Mouse (Mus musculus): ENCODE data around the gene Ncbp3. TPM values are rescaled to one million over a fixed set of nuclear protein-coding genes. Genes with fewer than 3 reads are reported as not detected.

Gene Ncbp3
- polyA plus RNA-seq, 1 experiment from 2014 or later = 4.2 TPM

DNA sequence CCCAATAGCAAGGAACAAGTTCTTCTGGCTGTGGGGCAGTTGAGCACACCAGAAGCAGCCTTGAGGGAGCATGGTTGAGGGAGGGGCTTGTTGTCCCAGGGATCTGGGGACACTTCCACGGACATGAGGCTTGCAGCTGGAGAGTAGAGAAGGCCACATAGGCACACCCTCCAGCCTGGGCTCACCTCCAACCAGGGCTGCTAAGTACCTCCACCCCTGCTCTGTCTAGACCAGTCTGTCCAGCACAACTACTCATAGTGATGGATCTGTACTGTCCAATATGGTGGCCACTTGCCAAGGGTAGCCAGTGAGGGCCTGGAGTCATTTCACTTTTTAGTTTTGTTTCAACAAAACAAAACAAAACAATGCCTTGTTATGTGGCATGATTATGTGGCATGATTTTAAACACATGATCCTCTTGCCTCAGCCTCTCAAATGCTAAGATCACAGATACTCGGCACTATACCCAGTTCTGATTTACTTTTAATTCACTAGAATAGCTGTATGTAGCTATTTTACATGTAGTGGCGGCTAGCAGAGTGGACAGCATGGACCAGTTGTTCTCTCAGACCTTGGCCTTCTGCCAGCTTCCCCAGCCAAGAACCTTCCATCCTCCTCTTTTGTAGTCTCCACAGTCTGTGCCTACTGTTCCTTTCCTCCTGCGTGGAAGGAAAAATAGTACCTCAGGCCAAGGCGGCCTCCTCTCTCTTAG lies 32.0 kb upstream of the Ncbp3 start:
- H3K9ac ChIP-seq = no peak overlapping the region
- WGBS (ENCODE audit: insufficient replicate concordance) = 60% methylated on average over 5 of the region's 5 CpGs

DNA sequence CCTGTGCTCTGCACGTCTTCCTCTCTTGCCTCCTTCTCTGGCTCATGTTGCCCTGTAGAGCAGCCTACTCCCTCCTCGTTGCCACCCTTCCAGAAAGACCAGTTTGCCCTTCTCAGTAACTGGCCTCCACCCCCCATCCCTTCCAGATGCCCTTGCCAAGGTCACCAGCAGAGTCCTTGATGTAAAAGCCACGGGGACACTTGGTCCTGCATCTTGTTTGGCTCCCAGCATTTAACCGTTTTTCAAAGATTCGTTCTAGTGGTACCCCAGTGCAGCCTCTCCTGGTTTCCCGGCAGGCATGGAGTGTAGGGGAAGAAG lies 31.5 kb upstream of the Ncbp3 start:
- peaks cover 15% of the 10 kb centered on the region for H3K4me1 ChIP-seq (replicated peaks)
- no peak overlapping the region for H3K27ac ChIP-seq (replicated peaks)
- WGBS (ENCODE audit: insufficient replicate concordance) = 62% methylated on average over 6 of the region's 6 CpGs
- no peak for ATAC-seq (ENCODE audit: insufficient read depth)
- no peak overlapping the region for H3K9ac ChIP-seq
- H3K4me3 ChIP-seq (replicated peaks) = no peak overlapping the region
- no peaks in the 10 kb centered on the region for H3K36me3 ChIP-seq (replicated peaks)
- no peaks in the 10 kb centered on the region for H3K9me3 ChIP-seq (replicated peaks)
- H3K27me3 ChIP-seq = peaks cover 51% of the 10 kb centered on the region
- no peak overlapping the region for H3K4me2 ChIP-seq

More for the DNA sequence above, 32.0 kb upstream of the Ncbp3 start:
- no peak overlapping the region for H3K27ac ChIP-seq (replicated peaks)
- H3K36me3 ChIP-seq (replicated peaks) = no peaks in the 10 kb centered on the region
- H3K4me1 ChIP-seq (replicated peaks) = peaks cover 15% of the 10 kb centered on the region
- H3K4me3 ChIP-seq (replicated peaks) = no peak overlapping the region
- no peak overlapping the region for H3K4me2 ChIP-seq
- H3K27me3 ChIP-seq = peaks cover 45% of the 10 kb centered on the region
- ATAC-seq (ENCODE audit: insufficient read depth) = no peak
- no peaks in the 10 kb centered on the region for H3K9me3 ChIP-seq (replicated peaks)

GRCm38 (mm10) chr11:73018471-73019146 lies 29.0 kb upstream of the Ncbp3 start, which contains the start of gene Camkk1:
Camkk1 (plus strand) TSS chr11:73019008.
- Histone ChIP-seq H3K9ac (peak within 1 kb of the TSS; percentile 3; the same call in 1 of the 2 replicates), H3K4me1 (replicated peaks) (peaks cover 15% of the 10 kb centered on the region), H3K36me3 (replicated peaks) (no peaks in the 10 kb centered on the region), H3K27ac (replicated peaks) (no peak within 1 kb of the TSS), H3K4me2 (peak within 1 kb of the TSS; percentile 89), H3K4me3 (replicated peaks) (peak within 1 kb of the TSS; percentile 58), H3K9me3 (replicated peaks) (no peaks in the 10 kb centered on the region), H3K27me3 (peaks cover 70% of the 10 kb centered on the region)
- under 1% methylated on average over 57 of the region's 57 CpGs for WGBS (ENCODE audit: insufficient replicate concordance)
- ATAC-seq (ENCODE audit: insufficient read depth) = peak; percentile 91

GRCm38 (mm10) chr11:73019147-73019795 lies 28.3 kb upstream of the Ncbp3 start:
- 3% methylated on average over 46 of the region's 46 CpGs for WGBS (ENCODE audit: insufficient replicate concordance)
- H3K9me3 ChIP-seq (replicated peaks) = no peaks in the 10 kb centered on the region
- H3K4me2 ChIP-seq = peak overlapping the region; percentile 89
- peak; percentile 20 for ATAC-seq (ENCODE audit: insufficient read depth)
- no peak overlapping the region for H3K27ac ChIP-seq (replicated peaks)
- H3K9ac ChIP-seq = peak overlapping the region; percentile 3; the same call in 1 of the 2 replicates
- H3K4me1 ChIP-seq (replicated peaks) = peaks cover 18% of the 10 kb centered on the region
- peaks cover 70% of the 10 kb centered on the region for H3K27me3 ChIP-seq
- H3K36me3 ChIP-seq (replicated peaks) = no peaks in the 10 kb centered on the region
- H3K4me3 ChIP-seq (replicated peaks) = peak overlapping the region; percentile 58

- Histone ChIP-seq H3K27me3 (peaks cover 67% of the 10 kb centered on the region), H3K36me3 (replicated peaks) (no peaks in the 10 kb centered on the region), H3K9ac (no peak overlapping the region), H3K4me1 (replicated peaks) (peaks cover 30% of the 10 kb centered on the region), H3K4me2 (no peak overlapping the region), H3K27ac (replicated peaks) (no peak overlapping the region), H3K9me3 (replicated peaks) (no peaks in the 10 kb centered on the region), H3K4me3 (replicated peaks) (no peak overlapping the region)
- ATAC-seq (ENCODE audit: insufficient read depth) = no peak
- WGBS (ENCODE audit: insufficient replicate concordance) = 59% methylated on average over 7 of the region's 7 CpGs
Measured at GRCm38 (mm10) chr11:73020953-73021800, 26.4 kb upstream of the Ncbp3 start.

GRCm38 (mm10) chr11:73023099-73023498 lies 24.5 kb upstream of the Ncbp3 start:
- Histone ChIP-seq H3K4me3 (replicated peaks) (no peak overlapping the region), H3K27me3 (peaks cover 49% of the 10 kb centered on the region), H3K9me3 (replicated peaks) (no peaks in the 10 kb centered on the region), H3K4me2 (no peak overlapping the region), H3K9ac (no peak overlapping the region), H3K36me3 (replicated peaks) (no peaks in the 10 kb centered on the region), H3K4me1 (replicated peaks) (peaks cover 30% of the 10 kb centered on the region), H3K27ac (replicated peaks) (no peak overlapping the region)
- 61% methylated on average over 9 of the region's 9 CpGs for WGBS (ENCODE audit: insufficient replicate concordance)
- no peak for ATAC-seq (ENCODE audit: insufficient read depth)

- H3K27ac ChIP-seq (replicated peaks) = no peak overlapping the region
Measured at GRCm38 (mm10) chr11:73023827-73024226, 23.8 kb upstream of the Ncbp3 start.

DNA sequence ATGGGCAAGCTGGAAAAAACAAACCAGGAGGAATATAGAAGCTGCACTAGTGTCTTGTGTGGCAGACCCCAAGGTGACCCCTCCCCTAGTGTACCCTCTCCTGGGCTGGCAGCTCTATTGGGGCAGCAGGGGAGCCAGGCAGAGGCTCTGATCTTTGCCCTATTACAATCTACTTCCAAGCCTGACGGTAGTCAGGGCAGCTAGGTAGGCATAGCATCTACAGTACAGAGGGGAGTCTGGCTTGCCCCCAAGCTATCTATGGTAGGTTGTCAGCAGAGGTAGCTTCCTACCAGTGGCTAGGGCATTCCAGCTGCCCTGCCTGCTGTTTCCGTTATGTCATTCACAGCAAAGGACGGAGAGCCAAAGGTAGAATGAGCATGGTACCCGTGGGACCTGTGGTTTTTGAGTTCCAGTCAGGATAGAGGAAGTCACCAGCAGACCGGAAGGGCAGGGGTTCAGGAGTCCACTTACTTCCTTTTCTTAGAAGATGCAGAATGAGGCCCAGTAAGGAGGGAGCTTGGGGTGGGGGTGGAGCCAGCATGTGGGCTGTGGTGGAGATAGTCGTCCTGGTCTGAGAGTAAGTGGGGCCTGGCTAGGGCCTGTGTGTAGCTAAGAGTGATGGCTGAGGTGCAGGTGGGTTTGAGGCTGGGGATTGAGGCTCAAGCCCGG lies 23.2 kb upstream of the Ncbp3 start:
- 14% methylated on average over 7 of the region's 7 CpGs for WGBS (ENCODE audit: insufficient replicate concordance)
- H3K36me3 ChIP-seq (replicated peaks) = no peaks in the 10 kb centered on the region
- no peaks in the 10 kb centered on the region for H3K9me3 ChIP-seq (replicated peaks)
- H3K27ac ChIP-seq (replicated peaks) = no peak overlapping the region
- peaks cover 19% of the 10 kb centered on the region for H3K4me1 ChIP-seq (replicated peaks)
- H3K4me2 ChIP-seq = peak overlapping the region; percentile 11
- peaks cover 36% of the 10 kb centered on the region for H3K27me3 ChIP-seq
- ATAC-seq (ENCODE audit: insufficient read depth) = peak; percentile 55
- H3K9ac ChIP-seq = no peak overlapping the region
- H3K4me3 ChIP-seq (replicated peaks) = no peak overlapping the region

More at GRCm38 (mm10) chr11:73023827-73024226, 23.8 kb upstream of the Ncbp3 start:
- Histone ChIP-seq H3K4me1 (replicated peaks) (peaks cover 24% of the 10 kb centered on the region), H3K27me3 (peaks cover 42% of the 10 kb centered on the region), H3K9ac (no peak overlapping the region), H3K4me3 (replicated peaks) (no peak overlapping the region), H3K4me2 (no peak overlapping the region; the same call in 1 of the 2 replicates), H3K9me3 (replicated peaks) (no peaks in the 10 kb centered on the region), H3K36me3 (replicated peaks) (no peaks in the 10 kb centered on the region)
- no peak for ATAC-seq (ENCODE audit: insufficient read depth)
- 42% methylated on average over 4 of the region's 4 CpGs for WGBS (ENCODE audit: insufficient replicate concordance)

DNA sequence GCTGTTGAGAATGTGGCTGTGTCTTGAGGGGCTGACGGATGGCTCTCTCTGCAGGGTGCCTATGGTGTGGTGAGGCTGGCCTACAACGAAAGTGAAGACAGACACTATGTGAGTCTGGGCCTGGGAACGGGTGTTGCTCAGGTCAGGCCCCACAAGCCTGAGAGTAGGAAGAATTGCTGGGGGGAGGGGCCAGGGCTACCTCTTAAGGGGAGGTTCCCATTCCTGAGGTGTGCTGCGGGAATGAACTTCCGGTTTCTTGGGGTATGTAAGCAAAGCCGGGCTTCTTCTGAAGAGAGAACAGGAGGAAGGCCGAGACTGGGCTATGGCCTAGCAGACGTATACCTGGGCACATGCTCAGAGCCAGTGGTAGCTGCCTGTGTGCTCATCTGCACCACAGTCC lies 20.6 kb upstream of the Ncbp3 start:
- H3K9me3 ChIP-seq (replicated peaks) = no peaks in the 10 kb centered on the region
- no peak overlapping the region for H3K27ac ChIP-seq (replicated peaks)
- H3K4me3 ChIP-seq (replicated peaks) = no peak overlapping the region
- ATAC-seq (ENCODE audit: insufficient read depth) = no peak
- peaks cover 10% of the 10 kb centered on the region for H3K27me3 ChIP-seq
- WGBS (ENCODE audit: insufficient replicate concordance) = 45% methylated on average over 8 of the region's 8 CpGs
- H3K4me1 ChIP-seq (replicated peaks) = peaks cover 23% of the 10 kb centered on the region
- no peak overlapping the region for H3K4me2 ChIP-seq
- no peaks in the 10 kb centered on the region for H3K36me3 ChIP-seq (replicated peaks)
- no peak overlapping the region for H3K9ac ChIP-seq

- WGBS (ENCODE audit: insufficient replicate concordance) = 38% methylated on average over 20 of the region's 20 CpGs
- Histone ChIP-seq H3K9me3 (replicated peaks) (no peaks in the 10 kb centered on the region), H3K4me1 (replicated peaks) (peaks cover 8% of the 10 kb centered on the region), H3K27ac (replicated peaks) (no peak overlapping the region), H3K9ac (no peak overlapping the region; the same call in 1 of the 2 replicates), H3K36me3 (replicated peaks) (no peaks in the 10 kb centered on the region), H3K27me3 (no peaks in the 10 kb centered on the region; the same call in 1 of the 2 replicates), H3K4me3 (replicated peaks) (peak overlapping the region; percentile 29), H3K4me2 (peak overlapping the region; percentile 68)
- ATAC-seq (ENCODE audit: insufficient read depth) = peak; percentile 82
Measured at GRCm38 (mm10) chr11:73030821-73031498, 16.6 kb upstream of the Ncbp3 start.

All from liver, embryonic 15.5 days (tissue).